Mouse (Mus musculus) hindbrain, embryonic 16.5 days (tissue): Measurements from ENCODE around the gene Atp6v0a4. TPM values are rescaled to one million over a fixed set of nuclear protein-coding genes. Genes with fewer than 3 reads are reported as not detected.
A peak's percentile ranks its signal among the peaks of the same experiment; 100 is the strongest.

Experiments
- ATAC-seq: fragments of 200-750 bp; cut with Nextera tagmentation; 2 replicates; pipeline ENCODE4 v1.8.0; 2017; ENCODE audit warnings: moderate TSS enrichment, moderate library complexity
- H3K27ac ChIP-seq: fragments of 300-500 bp; sonication (generic); 2 replicates; pipeline ENCODE4 v1.5.1; 2014; ENCODE audit warnings: low read depth, mild to moderate bottlenecking, control low read depth, low read length, moderate library complexity
- H3K27me3 ChIP-seq: fragments of 300-500 bp; sonication (generic); replicated peaks from 2 replicates; pipeline ENCODE4 v1.6.1; 2014; ENCODE audit warnings: low read length; ENCODE audit not compliant: control insufficient read depth, insufficient read depth
- H3K36me3 ChIP-seq: fragments of 300-500 bp; sonication (generic); 2 replicates; pipeline ENCODE4 v1.6.1; 2014; ENCODE audit warnings: mild to moderate bottlenecking, low read length, moderate library complexity, mixed read lengths; ENCODE audit not compliant: control insufficient read depth, insufficient read depth
- H3K4me1 ChIP-seq: fragments of 300-500 bp; sonication (generic); 2 replicates; pipeline ENCODE4 v1.6.1; 2014; ENCODE audit warnings: low read depth, low read length; ENCODE audit not compliant: control insufficient read depth, insufficient read depth
- H3K4me2 ChIP-seq: fragments of 300-500 bp; sonication (generic); 2 replicates; pipeline ENCODE4 v1.6.1; 2014; ENCODE audit warnings: mild to moderate bottlenecking, low read length, control low read depth, moderate library complexity
- H3K4me3 ChIP-seq: fragments of 300-500 bp; sonication (generic); 2 replicates; pipeline ENCODE4 v1.5.1; 2014; ENCODE audit warnings: mild to moderate bottlenecking, low read length, control low read depth, moderate library complexity
- H3K9ac ChIP-seq: fragments of 300-500 bp; sonication (generic); 2 replicates; pipeline ENCODE4 v1.6.1; 2014; ENCODE audit warnings: low read depth, mild to moderate bottlenecking, control low read depth, low read length, moderate library complexity
- H3K9me3 ChIP-seq: fragments of 300-500 bp; sonication (generic); 2 replicates; pipeline ENCODE4 v1.6.1; 2014; ENCODE audit warnings: mild to moderate bottlenecking, low read length, moderate library complexity; ENCODE audit not compliant: control insufficient read depth
- WGBS: fragments of 180-500 bp; shearing (Covaris S2); extraction: QIAGEN DNeasy Blood & Tissue Kit; methylation state at CpG from one replicate; pipeline ENCODE4 v1.1.7; 2014; 5-methylcytosine and 5-hydroxymethylcytosine counted together
- polyA plus RNA-seq: library from polyadenylated mRNA; unstranded; fragments of >200 nt; fragmentation: Nextera tagmentation; extraction: Ambion mirVana; gene quantifications from 2 replicates; pipeline ENCODE4 v1.2.1, GENCODE M21; 2015

The Atp6v0a4 gene
- polyA plus RNA-seq, 1 experiment from 2014 or later: 0.38 TPM

DNA sequence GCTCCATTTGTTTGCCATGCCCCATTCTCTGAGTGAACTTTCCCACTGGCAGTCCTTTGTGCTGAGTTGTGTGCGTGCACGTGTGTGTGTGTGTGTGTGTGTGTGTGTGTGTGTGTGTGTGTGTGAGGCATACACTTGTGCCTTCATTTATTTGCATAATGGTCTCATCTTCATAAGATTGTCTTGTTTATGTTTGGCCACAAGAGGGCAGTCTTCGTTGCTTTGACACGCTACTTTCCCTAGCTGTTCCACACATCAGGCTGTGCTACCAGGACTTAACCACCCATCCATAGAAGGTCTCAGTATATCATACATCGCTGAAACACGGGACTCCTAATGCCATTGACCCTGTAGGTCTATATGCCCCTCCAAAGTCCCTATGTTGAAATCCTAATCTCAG lies 116.9 kb downstream of the Atp6v0a4 start:
- Histone ChIP-seq H3K4me3 (no peak overlapping the region), H3K36me3 (no peaks in the 10 kb centered on the region), H3K9ac (no peak overlapping the region), H3K4me2 (no peak overlapping the region), H3K27me3 (no peaks in the 10 kb centered on the region), H3K4me1 (no peaks in the 10 kb centered on the region), H3K27ac (no peak overlapping the region), H3K9me3 (no peaks in the 10 kb centered on the region)
- 2% methylated on average over 6 of the region's 6 CpGs for WGBS
- ATAC-seq: peak; percentile 76

Other genes starting within 250 kb of the Atp6v0a4 start
- 1.4 and 1.5 TPM in 2 replicates for gene Svopl, start 77.6 kb downstream of the Atp6v0a4 start, polyA plus RNA-seq
- not detected in 2 replicates for gene Tmem213, start 15.3 kb downstream of the Atp6v0a4 start, polyA plus RNA-seq
- gene D630045J12Rik, start 129.4 kb upstream of the Atp6v0a4 start, polyA plus RNA-seq: 10.4 and 13.6 TPM in 2 replicates
- 4.9 and 6.4 TPM in 2 replicates for gene Zc3hav1l, start 174.7 kb upstream of the Atp6v0a4 start, polyA plus RNA-seq
- 1.4 and 1.6 TPM in 2 replicates for gene Zc3hav1, start 230.0 kb upstream of the Atp6v0a4 start, polyA plus RNA-seq